Mouse (Mus musculus) urinary bladder, adult 2 months (tissue): ENCODE results near the gene Olfr1337. TPM values are rescaled to one million over a fixed set of nuclear protein-coding genes. Genes with fewer than 3 reads are reported as not detected.
"Not testable (repeated sequence)": the region's sequence is repeated elsewhere in the genome, so short reads cannot be mapped to it uniquely, and the experiment has no call there.

Experiments used
- DNase-seq: peaks from one replicate; pipeline ENCODE4 v3.0.0; 2022; ENCODE audit warnings: low spot score
- polyA plus RNA-seq: library from polyadenylated mRNA; depleted of rRNA; stranded (reverse); fragments of >200 nt; gene quantifications from 2 replicates; pipeline ENCODE4 v1.2.3, GENCODE M21; 2012; rRNA removed

Gene Olfr1337
- not detected in 2 replicates for polyA plus RNA-seq

DNA sequence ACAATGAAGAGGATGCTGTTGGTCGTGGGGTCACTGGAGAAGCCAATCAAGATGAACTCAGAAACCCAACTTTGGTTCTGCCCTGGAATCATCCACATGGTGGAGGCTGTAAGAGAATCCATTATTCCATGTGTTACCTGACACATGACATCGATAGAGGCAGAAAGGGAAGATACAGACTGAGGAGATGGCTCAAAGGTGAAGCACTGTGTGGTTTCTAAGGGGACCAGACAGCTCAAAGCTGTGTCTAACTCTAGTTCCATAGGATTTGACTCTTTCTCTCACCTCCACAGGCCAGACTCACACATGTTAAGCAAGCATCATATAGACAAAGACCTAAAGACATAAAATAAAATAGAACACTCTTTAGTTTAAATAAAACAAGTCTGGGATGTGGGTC, at the start of gene Olfr1337:
Gene Olfr1337 (minus strand): TSS at position 101 of the 400 bp plus-strand sequence.
- DNase-seq: no peak

- DNase-seq: no peak
These were observed 36.5 kb upstream of the Olfr1337 start for GRCm38 (mm10) chr4:118818921-118819320.

DNA sequence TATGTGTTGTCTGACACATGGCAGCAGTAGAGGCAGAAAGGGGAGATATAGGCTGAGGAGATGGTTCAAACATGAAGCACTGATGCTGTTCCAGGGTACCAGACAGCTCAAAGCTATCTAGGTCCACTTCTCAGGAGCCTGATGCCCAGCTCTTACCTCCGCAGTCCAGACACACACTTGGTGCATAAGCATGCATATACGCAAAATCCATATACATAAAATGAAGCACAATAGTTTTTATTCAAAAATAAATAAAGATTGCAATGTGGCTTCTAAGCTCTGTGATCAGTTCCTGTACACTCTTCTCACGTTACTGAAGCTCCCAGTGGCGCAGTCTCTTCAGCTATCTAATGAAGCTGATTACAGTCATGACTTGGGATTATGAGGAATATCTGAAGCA, 27.5 kb upstream of the Olfr1337 start, which contains the start of gene Olfr1335:
Gene Olfr1335 (minus strand): TSS at position 101 of the 400 bp plus-strand sequence.
- no peak for DNase-seq

DNA sequence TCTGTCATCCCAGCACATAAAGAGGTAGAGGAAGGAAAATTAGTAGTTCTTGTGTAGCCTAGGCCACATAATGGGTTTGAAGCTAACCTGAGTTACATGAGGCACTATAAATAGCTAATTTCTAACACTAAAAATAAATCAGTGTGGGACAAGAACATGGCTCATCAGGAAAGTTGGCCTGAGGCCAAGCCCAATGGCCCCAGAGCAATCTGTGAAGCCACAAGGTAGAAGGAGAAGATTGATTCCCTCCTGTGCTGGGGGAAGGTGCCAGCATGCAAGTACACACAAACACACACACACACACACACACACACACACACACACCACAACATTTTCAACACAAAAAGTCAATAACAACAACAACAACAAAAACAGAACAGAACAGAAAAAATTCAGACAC, 10.4 kb upstream of the Olfr1337 start:
- DNase-seq: not testable (repeated sequence)

- DNase-seq: no peak
These were observed 23.7 kb downstream of the Olfr1337 start, which contains the start of gene Olfr1338 for GRCm38 (mm10) chr4:118758637-118759036. Gene Olfr1338, minus strand, starts transcription at chr4:118758737.

- DNase-seq: no peak
These were observed 40.5 kb downstream of the Olfr1337 start for GRCm38 (mm10) chr4:118741881-118742280.

DNA sequence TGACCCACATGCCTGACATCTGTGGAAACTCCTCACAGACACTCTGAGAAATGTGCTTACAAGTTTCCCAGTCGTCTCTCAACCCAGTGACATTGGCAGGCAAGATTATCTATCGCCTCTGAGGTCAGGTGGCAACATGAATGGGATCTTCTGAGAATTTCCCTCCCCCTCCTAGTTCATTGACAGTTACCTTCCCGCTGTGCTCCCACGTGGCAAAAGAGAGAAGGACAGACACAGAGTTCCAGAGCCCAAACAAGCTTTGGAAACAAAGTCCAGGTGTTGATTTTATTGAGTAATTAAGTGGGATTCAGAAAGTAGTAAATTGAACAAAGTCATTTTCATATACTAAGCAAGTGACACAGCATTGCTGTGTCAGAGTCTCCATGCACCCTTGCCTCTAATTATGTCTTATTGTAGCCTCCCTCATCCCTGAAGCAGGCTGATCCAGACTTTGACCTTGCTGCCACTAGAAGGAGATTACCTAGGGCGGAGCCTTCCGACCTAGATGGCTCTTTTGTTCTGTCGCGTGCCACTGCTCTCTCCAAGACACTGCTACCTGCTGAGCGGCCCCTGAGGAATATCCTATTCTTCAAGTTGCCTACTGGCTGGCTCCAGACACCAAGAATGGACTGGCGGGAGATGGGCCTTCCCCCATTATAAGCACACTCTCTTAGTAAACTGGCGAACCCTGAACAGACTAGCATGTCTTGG, 41.2 kb downstream of the Olfr1337 start:
- no peak for DNase-seq

DNA sequence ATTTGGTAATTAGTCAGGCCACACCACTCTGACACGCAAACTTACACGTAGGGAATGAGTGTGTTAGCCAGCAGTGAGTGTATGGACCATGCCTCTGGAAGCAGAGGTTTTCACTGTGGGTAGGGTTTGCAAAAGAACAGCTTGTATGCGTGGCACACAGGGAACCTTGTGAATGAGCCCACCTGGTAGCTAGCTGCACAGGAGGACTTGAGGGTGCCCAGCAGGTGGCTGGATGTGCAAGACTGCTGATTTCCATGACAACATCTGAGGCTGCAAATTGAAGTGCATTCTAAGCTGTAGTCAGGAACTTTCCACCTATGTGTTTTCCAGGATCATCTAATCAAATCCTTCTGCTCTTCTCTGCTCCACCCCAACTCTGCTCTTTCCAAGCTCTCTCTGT, 42.8 kb downstream of the Olfr1337 start:
- DNase-seq: no peak

DNA sequence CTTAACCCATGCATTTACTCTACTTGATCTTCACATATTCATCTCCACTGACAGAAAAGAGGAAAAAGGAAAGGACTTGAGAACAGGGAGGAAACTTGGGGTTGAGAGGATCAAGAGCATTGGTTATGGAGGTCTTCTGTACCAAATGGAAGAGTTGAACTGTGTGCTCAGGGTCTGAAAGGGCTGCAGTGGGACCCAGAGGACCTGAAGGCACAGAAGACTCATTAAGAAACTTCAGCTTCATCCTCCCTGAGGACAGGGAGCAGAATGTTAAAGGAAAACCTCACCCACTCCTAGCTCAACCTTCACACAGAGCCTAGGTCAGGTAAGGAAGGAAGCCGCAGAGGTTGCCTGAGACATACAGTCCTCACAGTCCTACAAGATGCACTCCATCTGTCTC, 50.5 kb downstream of the Olfr1337 start, which contains the start of gene Olfr1339:
Gene Olfr1339 (plus strand): TSS at position 301 of the 400 bp plus-strand sequence.
- DNase-seq: no peak

Other genes starting within 250 kb of the Olfr1337 start
- 10.7 and 15.5 TPM in 2 replicates for gene Tmem125, start 238.5 kb downstream of the Olfr1337 start, polyA plus RNA-seq
- gene Cfap57, start 161.8 kb downstream of the Olfr1337 start, polyA plus RNA-seq: 0.04 and 0.08 TPM in 2 replicates
- gene Ebna1bp2, start 161.8 kb downstream of the Olfr1337 start, polyA plus RNA-seq: 63.4 and 72.6 TPM in 2 replicates
- not detected in 2 replicates for gene Olfr62, start 123.6 kb downstream of the Olfr1337 start, polyA plus RNA-seq
- not detected in 2 replicates for gene Olfr1342, start 89.8 kb downstream of the Olfr1337 start, polyA plus RNA-seq
- not detected in 2 replicates for gene Olfr1341, start 79.1 kb downstream of the Olfr1337 start, polyA plus RNA-seq
- not detected in 2 replicates for gene Olfr1340, start 62.4 kb downstream of the Olfr1337 start, polyA plus RNA-seq
- not detected in 2 replicates for gene Olfr1339, start 50.4 kb downstream of the Olfr1337 start, polyA plus RNA-seq
- gene Olfr1338, start 23.8 kb downstream of the Olfr1337 start, polyA plus RNA-seq: not detected in 2 replicates
- not detected in 2 replicates for gene Olfr1335, start 27.4 kb upstream of the Olfr1337 start, polyA plus RNA-seq
- gene Olfr1333, start 53.7 kb upstream of the Olfr1337 start, polyA plus RNA-seq: not detected in 2 replicates
- gene Olfr1331, start 82.1 kb upstream of the Olfr1337 start, polyA plus RNA-seq: not detected in 2 replicates
- not detected in 2 replicates for gene Olfr1330, start 106.0 kb upstream of the Olfr1337 start, polyA plus RNA-seq
- gene Olfr1329, start 134.9 kb upstream of the Olfr1337 start, polyA plus RNA-seq: not detected in 2 replicates
- 0.03 TPM in 1 of 2 replicates, not detected in the other for gene Olfr1328, start 156.0 kb upstream of the Olfr1337 start, polyA plus RNA-seq
- 0.08 and 0.27 TPM in 2 replicates for gene Lao1, start 179.0 kb upstream of the Olfr1337 start, polyA plus RNA-seq